Mouse (Mus musculus) thymus, postnatal 10 days (tissue): ENCODE data around the gene Pygo2.
A peak's percentile ranks its signal among the peaks of the same experiment; 100 is the strongest.

Experiments used
- DNase-seq, 2 experiments: peaks; one replicate each; pipeline ENCODE4 v3.0.0; 2021; ENCODE audit warnings: low spot score in 2 of 2

The Pygo2 gene

GRCm38 (mm10) chr3:89392871-89393311, 37.1 kb upstream of the Pygo2 start:
- DNase-seq: no peak

GRCm38 (mm10) chr3:89393605-89394004, 36.4 kb upstream of the Pygo2 start:
- peak in 1 of 2 experiments; percentile 66 for DNase-seq

- peak in 1 of 2 experiments; percentile 19 for DNase-seq
Measured at GRCm38 (mm10) chr3:89394006-89394893, 35.8 kb upstream of the Pygo2 start, which contains the start of gene Zbtb7b. TSS of gene Zbtb7b (minus strand) at chr3:89394776.

GRCm38 (mm10) chr3:89394894-89395256, 35.1 kb upstream of the Pygo2 start:
- no peak for DNase-seq

GRCm38 (mm10) chr3:89395419-89395805, 34.6 kb upstream of the Pygo2 start:
- DNase-seq: no peak

GRCm38 (mm10) chr3:89395806-89396653, 34.0 kb upstream of the Pygo2 start:
- DNase-seq: peak; percentile 70 to 78

GRCm38 (mm10) chr3:89396654-89397005, 33.4 kb upstream of the Pygo2 start:
- no peak for DNase-seq

- DNase-seq: no peak
Measured at GRCm38 (mm10) chr3:89401329-89401728, 28.7 kb upstream of the Pygo2 start.

- no peak for DNase-seq
Measured at GRCm38 (mm10) chr3:89402693-89403092, 27.3 kb upstream of the Pygo2 start, which contains the start of gene Lenep. TSS of gene Lenep (minus strand) at chr3:89402793.

- DNase-seq: no peak
Measured at GRCm38 (mm10) chr3:89406887-89407286, 23.1 kb upstream of the Pygo2 start.

- DNase-seq: no peak
Measured at GRCm38 (mm10) chr3:89408448-89408847, 21.6 kb upstream of the Pygo2 start.

GRCm38 (mm10) chr3:89409701-89410100, 20.3 kb upstream of the Pygo2 start:
- DNase-seq: no peak

GRCm38 (mm10) chr3:89410864-89411263, 19.1 kb upstream of the Pygo2 start:
- no peak for DNase-seq

GRCm38 (mm10) chr3:89411490-89412393, 18.3 kb upstream of the Pygo2 start, which contains the start of gene Flad1:
TSS of gene Flad1 (minus strand) at chr3:89411870.
- DNase-seq: peak; percentile 98 to 99

GRCm38 (mm10) chr3:89416158-89416557, 13.9 kb upstream of the Pygo2 start:
- DNase-seq: no peak

- no peak for DNase-seq
Measured at GRCm38 (mm10) chr3:89417131-89417530, 12.9 kb upstream of the Pygo2 start.

GRCm38 (mm10) chr3:89417840-89418169, 12.2 kb upstream of the Pygo2 start:
- no peak for DNase-seq

- DNase-seq: peak; percentile 87 to 93
Measured at GRCm38 (mm10) chr3:89418170-89418860, 11.7 kb upstream of the Pygo2 start, which contains the start of the genes Cks1b and Shc1. TSS of gene Cks1b (minus strand) at chr3:89418383. TSS of gene Shc1 (plus strand) at chr3:89418443.

GRCm38 (mm10) chr3:89418861-89419250, 11.2 kb upstream of the Pygo2 start:
- peak in 1 of 2 experiments; percentile 39 for DNase-seq

- no peak for DNase-seq
Measured at GRCm38 (mm10) chr3:89419571-89419970, 10.4 kb upstream of the Pygo2 start.

GRCm38 (mm10) chr3:89419981-89420380, 10.0 kb upstream of the Pygo2 start:
- no peak for DNase-seq
